Mouse (Mus musculus): Measurements from ENCODE around the gene Gm973.

The Gm973 gene

GRCm38 (mm10) chr1:59516026-59516917 lies at the start of gene Gm973:
TSS of gene Gm973 (plus strand) at chr1:59516264.
- DNase-seq (ENCODE audit: low spot score) = no peak

- no peak for DNase-seq (ENCODE audit: low spot score)
Measured at GRCm38 (mm10) chr1:59469170-59469569, 46.9 kb upstream of the Gm973 start.

GRCm38 (mm10) chr1:59470766-59471165 lies 45.3 kb upstream of the Gm973 start:
- DNase-seq (ENCODE audit: low spot score) = no peak

- no peak for DNase-seq (ENCODE audit: low spot score)
Measured at GRCm38 (mm10) chr1:59472368-59473180, 43.5 kb upstream of the Gm973 start.

GRCm38 (mm10) chr1:59473181-59473555 lies 42.9 kb upstream of the Gm973 start:
- DNase-seq (ENCODE audit: low spot score) = no peak

- DNase-seq (ENCODE audit: low spot score) = no peak
Measured at GRCm38 (mm10) chr1:59475618-59476017, 40.4 kb upstream of the Gm973 start.

- no peak for DNase-seq (ENCODE audit: low spot score)
Measured at GRCm38 (mm10) chr1:59478911-59479310, 37.2 kb upstream of the Gm973 start.

GRCm38 (mm10) chr1:59480821-59481455 lies 35.1 kb upstream of the Gm973 start:
- DNase-seq (ENCODE audit: low spot score) = no peak

GRCm38 (mm10) chr1:59481456-59482291 lies 34.4 kb upstream of the Gm973 start:
- peak; percentile 93 for DNase-seq (ENCODE audit: low spot score)

- DNase-seq (ENCODE audit: low spot score) = no peak
Measured at GRCm38 (mm10) chr1:59482331-59482695, 33.8 kb upstream of the Gm973 start, which contains the start of gene Fzd7. TSS of gene Fzd7 (plus strand) at chr1:59482424.

GRCm38 (mm10) chr1:59482696-59483520 lies 33.2 kb upstream of the Gm973 start:
- no peak for DNase-seq (ENCODE audit: low spot score)

- DNase-seq (ENCODE audit: low spot score) = no peak
Measured at GRCm38 (mm10) chr1:59483521-59484245, 32.4 kb upstream of the Gm973 start.

GRCm38 (mm10) chr1:59484314-59484713 lies 31.8 kb upstream of the Gm973 start:
- DNase-seq (ENCODE audit: low spot score) = no peak

- no peak for DNase-seq (ENCODE audit: low spot score)
Measured at GRCm38 (mm10) chr1:59484791-59485785, 31.0 kb upstream of the Gm973 start.

- no peak for DNase-seq (ENCODE audit: low spot score)
Measured at GRCm38 (mm10) chr1:59485803-59486202, 30.3 kb upstream of the Gm973 start.

GRCm38 (mm10) chr1:59487651-59488051 lies 28.4 kb upstream of the Gm973 start:
- peak; percentile 52 for DNase-seq (ENCODE audit: low spot score)

GRCm38 (mm10) chr1:59488481-59488880 lies 27.6 kb upstream of the Gm973 start:
- DNase-seq (ENCODE audit: low spot score) = no peak

GRCm38 (mm10) chr1:59488991-59489390 lies 27.1 kb upstream of the Gm973 start:
- DNase-seq (ENCODE audit: low spot score) = no peak

- DNase-seq (ENCODE audit: low spot score) = no peak
Measured at GRCm38 (mm10) chr1:59491517-59491916, 24.5 kb upstream of the Gm973 start.
